Mouse (Mus musculus): ENCODE data around the gene Neu1.

DNA sequence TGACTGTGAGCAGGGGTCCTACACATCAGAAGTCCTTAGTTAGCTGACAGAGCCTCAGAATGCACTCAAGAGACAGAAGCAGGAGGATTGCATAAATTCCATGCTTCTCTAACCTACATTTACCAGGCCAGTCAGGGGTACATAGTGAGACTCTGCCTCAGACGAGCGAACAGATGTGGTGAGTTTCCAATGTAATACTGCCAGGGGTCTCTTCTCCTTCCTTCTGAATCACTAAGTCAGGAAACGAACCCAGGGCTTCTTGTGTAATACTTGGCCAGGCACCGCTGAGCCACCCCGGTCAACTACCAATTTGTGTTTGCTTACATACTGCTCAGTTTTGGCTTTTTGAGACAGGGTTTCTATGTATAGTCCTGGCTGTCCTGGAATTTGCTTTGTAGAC lies 43.1 kb upstream of the Neu1 start:
- TF ChIP-seq CTCF (IDR thresholded peaks at IDR 0.05; ENCODE audit: extremely low read depth, insufficient read length, insufficient replicate concordance, low read depth, low read length) (no peak), POLR2A (IDR thresholded peaks at IDR 0.05; ENCODE audit: low read depth, low read length) (no peak)

All from small intestine, adult 2 months (tissue).